ENCODE assay signal across 12 mouse cellular contexts in genomic region chr4:65279979-65280677, GRCm38 (mm10).
DNase-seq lines count a peak whose midpoint lies in the region; ATAC-seq and TF ChIP-seq lines count a peak whose summit lies in the region.
"Had no signal": no experiment of that assay in that cellular context is flagged by ENCODE, and none has a peak within 500 bp of the region (broad histone marks: within the 10 kb centered on the region; RNA-seq: fewer than 3 reads in every experiment).

No protein-coding gene starts in this region.

- H3K4me2 ChIP-seq in embryonic facial prominence, embryonic 11.5 days (ENCODE audit: low read depth, low read length): no peak overlapping the region
- no peak overlapping the region for H3K4me2 ChIP-seq in intestine, postnatal 0 days (replicated peaks; ENCODE audit: low read depth)
- H3K4me2 ChIP-seq: lung, embryonic 14.5 days had no signal

- peaks cover 9% of the 10 kb centered on the region; the same call in 1 of the 2 replicates for H3K4me1 ChIP-seq in heart, embryonic 10.5 days
- H3K4me1 ChIP-seq in embryonic facial prominence, embryonic 11.5 days (ENCODE audit: control insufficient read depth, insufficient read depth, low read length): peaks cover 4% of the 10 kb centered on the region
- no peaks in the 10 kb centered on the region for H3K4me1 ChIP-seq in intestine, postnatal 0 days (replicated peaks; ENCODE audit: control insufficient read depth, insufficient read depth, low read length)

- H3K27ac ChIP-seq in heart, embryonic 10.5 days: no peak overlapping the region
- no peak overlapping the region for H3K27ac ChIP-seq in embryonic facial prominence, embryonic 11.5 days (replicated peaks; ENCODE audit: low read depth, low read length)
- H3K27ac ChIP-seq in intestine, postnatal 0 days (ENCODE audit: low read depth, low read length): no peak overlapping the region

- no peak for TF ChIP-seq CTCF in intestine, postnatal 0 days (IDR thresholded peaks at IDR 0.05; ENCODE audit: low read depth)

- DNase-seq in heart, embryonic 10.5 days (ENCODE audit: low spot score): peak; percentile 78
- no peak for DNase-seq in heart, postnatal 25 days (ENCODE audit: low spot score)
- DNase-seq in embryonic facial prominence, embryonic 11.5 days (ENCODE audit: low spot score): peak; percentile 33
- DNase-seq in liver: peak; percentile 7
- peak; percentile 46 for DNase-seq in neural tube, embryonic 10.5 days (ENCODE audit: extremely low spot score, low spot score)
- DNase-seq in thymus, postnatal 36 days: no peak
- DNase-seq in left cerebral cortex, postnatal 25 days (ENCODE audit: low spot score in 2 of 2): no peak
- DNase-seq: cerebellum, postnatal 10 days; kidney, adult 9 months; lung, embryonic 14.5 days; thymus, postnatal 4 days had no signal

- 5% methylated on average over 7 of the region's 7 CpGs for WGBS in heart, embryonic 10.5 days
- 16% methylated on average over 7 of the region's 7 CpGs for WGBS in embryonic facial prominence, embryonic 11.5 days
- WGBS in intestine, postnatal 0 days: 21% methylated on average over 7 of the region's 7 CpGs

- ATAC-seq in embryonic facial prominence, embryonic 11.5 days (replicated peaks; ENCODE audit: insufficient number of reproducible peaks, low FRiP score, low TSS enrichment, low read depth): 0 out of 2 replicates have a peak, but pooled peaks have one; percentile 26
- no peak for ATAC-seq in intestine, postnatal 0 days

- H3K36me3 ChIP-seq in heart, embryonic 10.5 days: no peaks in the 10 kb centered on the region
- H3K36me3 ChIP-seq in embryonic facial prominence, embryonic 11.5 days (replicated peaks; ENCODE audit: control insufficient read depth, insufficient read depth, low read depth, low read length): no peaks in the 10 kb centered on the region
- no peaks in the 10 kb centered on the region for H3K36me3 ChIP-seq in intestine, postnatal 0 days (ENCODE audit: control insufficient read depth, insufficient read depth)

- H3K27me3 ChIP-seq in heart, embryonic 10.5 days (ENCODE audit: insufficient read depth, poor library complexity, severe bottlenecking): no peaks in the 10 kb centered on the region
- H3K27me3 ChIP-seq in embryonic facial prominence, embryonic 11.5 days (ENCODE audit: control insufficient read depth, insufficient read depth, low read length): no peaks in the 10 kb centered on the region
- no peaks in the 10 kb centered on the region for H3K27me3 ChIP-seq in intestine, postnatal 0 days (replicated peaks; ENCODE audit: control insufficient read depth, insufficient read depth, low read length)

- no peaks in the 10 kb centered on the region for H3K9me3 ChIP-seq in heart, embryonic 10.5 days
- no peaks in the 10 kb centered on the region for H3K9me3 ChIP-seq in embryonic facial prominence, embryonic 11.5 days (replicated peaks; ENCODE audit: control insufficient read depth, low read length)
- H3K9me3 ChIP-seq in intestine, postnatal 0 days (ENCODE audit: control insufficient read depth): no peaks in the 10 kb centered on the region

- no peak overlapping the region for H3K9ac ChIP-seq in embryonic facial prominence, embryonic 11.5 days (replicated peaks; ENCODE audit: low read length)
- no peak overlapping the region for H3K9ac ChIP-seq in intestine, postnatal 0 days (ENCODE audit: low read depth, low read length)
- H3K9ac ChIP-seq: lung, embryonic 14.5 days had no signal

- intact Hi-C loops in heart, postnatal 25 days (cut with DNase I): loop anchor here (10.0 kb wide), 1 partner anchor 305 kb away; no protein-coding TSS in a partner anchor
- intact Hi-C loops in left cerebral cortex, postnatal 25 days (cut with DNase I): loop anchor here (5.0 kb wide), 1 partner anchor 67 kb away; no protein-coding TSS in a partner anchor

- H3K4me3 ChIP-seq in heart, embryonic 10.5 days: no peak overlapping the region
- H3K4me3 ChIP-seq in embryonic facial prominence, embryonic 11.5 days (ENCODE audit: low read depth, low read length): no peak overlapping the region
- no peak overlapping the region for H3K4me3 ChIP-seq in intestine, postnatal 0 days (ENCODE audit: low read depth, low read length)

Comparison
In these comparisons a context has a peak if more than half of its experiments do, and no peak if none do; other contexts are left out.
1. DNase-seq: peak in heart, embryonic 10.5 days (single experiment), embryonic facial prominence, embryonic 11.5 days (single experiment), liver (single experiment) and neural tube, embryonic 10.5 days (single experiment); none in heart, postnatal 25 days (single experiment), thymus, postnatal 36 days (0 of 2) and left cerebral cortex, postnatal 25 days (0 of 2).